Mouse (Mus musculus): ENCODE results near the gene Cldn34c4.

The Cldn34c4 gene

DNA sequence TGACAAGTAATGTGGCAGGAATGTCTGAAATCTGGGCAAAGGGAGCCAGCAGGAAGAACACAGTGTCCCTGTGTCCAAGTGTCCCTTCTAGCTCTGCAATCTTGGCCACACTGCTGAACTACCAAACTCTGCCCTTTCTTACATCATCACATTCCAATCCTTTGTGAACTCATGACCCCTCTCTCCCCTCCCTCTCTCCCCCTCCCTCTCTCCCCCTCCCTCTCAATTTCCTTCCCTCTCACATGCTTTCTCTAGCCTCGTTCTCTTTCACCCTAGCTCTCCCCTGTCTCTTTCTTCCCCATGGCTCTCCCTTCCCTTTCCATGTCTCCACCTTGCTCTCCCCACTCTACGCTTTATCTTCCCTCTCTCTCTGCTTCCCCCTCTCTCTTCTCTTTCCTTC is at the start of gene Cldn34c4:
Cldn34c4 (minus strand) TSS at position 101 of the 400 bp plus-strand sequence.
- no peak for DNase-seq (ENCODE audit: low spot score)

DNA sequence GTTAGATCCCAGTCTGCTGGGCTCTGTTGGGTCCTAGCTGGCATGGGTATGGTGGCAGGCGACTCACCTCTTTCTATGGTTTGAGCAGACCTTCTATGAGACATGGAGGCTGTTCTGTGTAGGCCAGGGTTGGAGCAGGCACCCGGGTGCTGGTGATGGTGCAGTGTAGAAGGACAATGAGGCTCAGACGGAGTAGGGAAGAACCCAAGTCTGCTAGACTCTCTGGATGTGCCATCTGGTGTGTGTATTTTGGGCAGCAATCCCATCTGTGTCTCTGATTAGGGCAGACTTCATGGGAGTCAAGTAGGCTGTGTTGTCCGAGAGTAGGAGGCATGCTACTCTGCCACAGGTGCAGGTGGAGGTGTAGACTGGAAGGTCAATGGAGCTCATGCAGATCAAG is 10.7 kb upstream of the Cldn34c4 start:
- no peak for DNase-seq (ENCODE audit: low spot score)
